Mouse (Mus musculus) brain, embryonic 14.5 days (tissue): ENCODE results near the gene Gm2042.
"Not testable (repeated sequence)": the region's sequence is repeated elsewhere in the genome, so short reads cannot be mapped to it uniquely, and the experiment has no call there.

ENCODE experiments used
- CTCF ChIP-seq: fragments of 200-500 bp; IDR thresholded peaks from 2 replicates; pipeline ENCODE4 v1.5.1; 2012; ENCODE audit warnings: inconsistent platforms, mild to moderate bottlenecking, moderate library complexity, borderline replicate concordance; ENCODE audit not compliant: insufficient read depth, insufficient read length; ENCODE audit errors: extremely low read depth
- POLR2A ChIP-seq: fragments of 200-500 bp; IDR thresholded peaks from 2 replicates; pipeline ENCODE4 v1.6.1; 2012; ENCODE audit warnings: mild to moderate bottlenecking, inconsistent platforms, borderline replicate concordance; ENCODE audit not compliant: poor library complexity, insufficient read depth, insufficient read length, severe bottlenecking; ENCODE audit errors: extremely low read depth

DNA sequence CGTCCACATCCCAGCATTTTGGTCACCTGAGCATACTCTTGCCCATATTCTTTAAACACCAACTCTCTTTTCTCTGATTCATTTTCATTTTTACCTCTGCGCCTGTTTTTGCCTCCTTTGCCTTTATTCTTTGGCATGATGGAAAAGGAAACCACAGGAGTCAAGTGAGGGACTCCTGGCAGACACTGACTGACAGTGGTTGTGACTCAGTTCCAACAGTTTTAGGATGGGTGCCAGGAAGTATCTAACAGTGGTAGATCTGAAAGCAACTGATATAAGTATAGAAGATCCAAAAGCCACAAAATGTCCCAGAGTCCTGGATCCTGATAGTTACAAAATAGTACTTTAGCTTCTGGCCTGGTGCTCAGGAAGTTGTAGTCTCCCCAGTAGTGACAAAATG, 34.2 kb upstream of the Gm2042 start, which contains the start of gene Gm2035:
- not testable (repeated sequence) for TF ChIP-seq CTCF, POLR2A
